Mouse (Mus musculus) liver, embryonic 14.5 days (tissue): ENCODE measurements around the gene Daam2. TPM values are rescaled to one million over a fixed set of nuclear protein-coding genes. Genes with fewer than 3 reads are reported as not detected.
A peak's percentile ranks its signal among the peaks of the same experiment; 100 is the strongest.

Experiments used
- ATAC-seq: fragments of 200-750 bp; cut with Nextera tagmentation; 2 replicates; pipeline ENCODE4 v1.8.0; 2017; ENCODE audit warnings: moderate number of reproducible peaks, mild to moderate bottlenecking, moderate library complexity; ENCODE audit not compliant: insufficient read depth
- DNase-seq, 3 experiments: peaks; one replicate each; pipeline ENCODE4 v3.0.0-alpha.2; 2012 to 2013; ENCODE audit warnings: low read depth in 3 of 3, low spot score in 3 of 3
- H3K27ac ChIP-seq: fragments of 300-500 bp; sonication (generic); 2 replicates; pipeline ENCODE4 v1.5.1; 2014; ENCODE audit warnings: moderate library complexity, mild to moderate bottlenecking, control low read depth, inconsistent platforms
- H3K27me3 ChIP-seq: fragments of 300-500 bp; sonication (generic); 2 replicates; pipeline ENCODE4 v1.6.1; 2014; ENCODE audit warnings: mild to moderate bottlenecking, low read length, moderate library complexity; ENCODE audit not compliant: control insufficient read depth, insufficient read depth
- H3K36me3 ChIP-seq: fragments of 300-500 bp; sonication (generic); replicated peaks from 2 replicates; pipeline ENCODE4 v1.6.1; 2014; ENCODE audit warnings: low read depth; ENCODE audit not compliant: control insufficient read depth, insufficient read depth
- H3K4me1 ChIP-seq, 2 experiments: fragments of 200-500 bp in 1 of 2; fragments of 300-500 bp in 1 of 2; sonication (generic) in 1 of 2; replicated peaks; 2 replicates each; pipeline ENCODE4 v1.6.1; 2012 to 2014; ENCODE audit warnings: antibody characterized with exemption in 1 of 2, inconsistent platforms in 1 of 2, low read length in 1 of 2; ENCODE audit not compliant: control insufficient read depth in 2 of 2, insufficient read depth in 2 of 2
- H3K4me2 ChIP-seq: fragments of 300-500 bp; sonication (generic); 2 replicates; pipeline ENCODE4 v1.6.1; 2014; ENCODE audit warnings: low read depth, mild to moderate bottlenecking, control low read depth, moderate library complexity
- H3K4me3 ChIP-seq, 2 experiments: fragments of 200-500 bp in 1 of 2; fragments of 300-500 bp in 1 of 2; sonication (generic) in 1 of 2; 2 replicates each; pipeline ENCODE4 v1.5.1; 2012 to 2014; ENCODE audit warnings: low read depth in 2 of 2, low read length in 2 of 2, mild to moderate bottlenecking in 2 of 2, control low read depth in 1 of 2, inconsistent platforms in 1 of 2, moderate library complexity in 1 of 2; ENCODE audit not compliant: insufficient read depth in 1 of 2
- H3K9ac ChIP-seq: fragments of 300-500 bp; sonication (generic); replicated peaks from 2 replicates; pipeline ENCODE4 v1.6.1; 2014; ENCODE audit warnings: mild to moderate bottlenecking, control low read depth, moderate library complexity
- H3K9me3 ChIP-seq: fragments of 300-500 bp; sonication (generic); 2 replicates; pipeline ENCODE4 v1.6.1; 2016; ENCODE audit warnings: low read length, mixed read lengths; ENCODE audit not compliant: control insufficient read depth
- CTCF ChIP-seq: IDR thresholded peaks from 2 replicates; pipeline ENCODE4 v1.5.1; 2016; ENCODE audit warnings: antibody characterized with exemption, low read depth, control low read depth
- EP300 ChIP-seq: IDR thresholded peaks from 2 replicates; pipeline ENCODE4 v1.6.1; 2016; ENCODE audit warnings: antibody characterized with exemption, low read depth
- WGBS: fragments of 180-500 bp; shearing (Covaris S2); extraction: QIAGEN DNeasy Blood & Tissue Kit; methylation state at CpG from one replicate; pipeline ENCODE4 v1.1.7; 2014; ENCODE audit not compliant: insufficient replicate concordance; 5-methylcytosine and 5-hydroxymethylcytosine counted together
- polyA plus RNA-seq, 2 experiments: library from polyadenylated mRNA; depleted of rRNA in 1 of 2; stranded (reverse) in 1 of 2; unstranded in 1 of 2; fragments of >200 nt; fragmentation: Nextera tagmentation in 1 of 2; extraction: Ambion mirVana in 1 of 2; gene quantifications; 2 replicates each; pipeline versions ENCODE4 v1.2.1 to v1.2.3; 2012 to 2014

Daam2 gene
- polyA plus RNA-seq, 2 experiments = 0.14 to 0.39 TPM

DNA sequence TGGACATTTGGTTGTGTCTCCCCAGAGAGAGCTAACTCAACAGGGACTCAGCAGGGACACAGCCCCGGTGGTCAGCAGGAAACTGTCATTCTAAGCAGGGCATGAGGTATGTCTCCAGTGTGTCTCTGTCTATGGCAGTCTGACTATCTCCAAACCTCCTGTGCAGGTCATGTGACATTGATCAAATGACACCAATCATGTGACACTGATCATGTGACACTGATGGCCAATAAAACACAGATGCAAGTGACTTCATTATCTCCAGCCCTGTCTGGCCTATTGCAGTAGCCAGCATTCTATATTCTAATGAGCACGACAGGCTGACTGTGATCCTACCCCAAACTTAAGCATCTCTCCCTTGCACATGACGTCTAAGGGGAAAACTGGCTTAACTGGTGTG, 147.9 kb downstream of the Daam2 start:
- DNase-seq (no peak), ATAC-seq (no peak)
- no peak overlapping the region for H3K4me2 ChIP-seq
- no peak for TF ChIP-seq EP300
- TF ChIP-seq CTCF = no peak
- no peak overlapping the region for H3K9ac ChIP-seq
- H3K36me3 ChIP-seq = no peaks in the 10 kb centered on the region
- no peak overlapping the region for H3K27ac ChIP-seq
- H3K4me1 ChIP-seq = peaks cover 0 to 2% of the 10 kb centered on the region in 2 experiments; a peak in 1 of 4 replicates
- WGBS = 55% methylated on average over 3 of the region's 3 CpGs
- H3K9me3 ChIP-seq = no peaks in the 10 kb centered on the region
- no peaks in the 10 kb centered on the region for H3K27me3 ChIP-seq
- no peak overlapping the region for H3K4me3 ChIP-seq

DNA sequence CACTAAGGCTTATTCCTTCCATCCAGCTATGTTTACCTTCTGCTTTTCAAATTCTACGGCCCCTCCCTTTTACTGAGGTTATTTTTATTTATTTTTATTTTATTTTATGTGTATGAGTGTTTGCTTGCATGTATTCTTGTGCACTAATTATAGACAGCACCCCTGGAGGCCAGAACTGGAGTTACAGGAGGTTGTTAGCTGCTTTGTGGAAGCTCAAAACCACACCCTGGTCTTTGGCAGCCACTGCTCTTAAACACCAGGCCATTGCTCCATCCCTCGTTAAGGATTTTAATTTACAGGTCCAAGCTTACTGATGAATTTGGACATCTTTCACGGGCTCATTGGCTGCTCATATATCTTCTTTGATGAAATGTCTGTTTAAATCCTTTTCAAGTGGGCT, 150.6 kb downstream of the Daam2 start:
- DNase-seq (no peak), ATAC-seq (no peak)
- Histone ChIP-seq H3K4me3 (no peak overlapping the region), H3K27me3 (no peaks in the 10 kb centered on the region), H3K9ac (no peak overlapping the region), H3K36me3 (no peaks in the 10 kb centered on the region), H3K4me1 (no peaks in the 10 kb centered on the region), H3K4me2 (no peak overlapping the region), H3K27ac (no peak overlapping the region), H3K9me3 (no peaks in the 10 kb centered on the region)
- 33% methylated on average over 3 of the region's 3 CpGs for WGBS
- peak; percentile 62 for TF ChIP-seq CTCF
- TF ChIP-seq EP300 = no peak

DNA sequence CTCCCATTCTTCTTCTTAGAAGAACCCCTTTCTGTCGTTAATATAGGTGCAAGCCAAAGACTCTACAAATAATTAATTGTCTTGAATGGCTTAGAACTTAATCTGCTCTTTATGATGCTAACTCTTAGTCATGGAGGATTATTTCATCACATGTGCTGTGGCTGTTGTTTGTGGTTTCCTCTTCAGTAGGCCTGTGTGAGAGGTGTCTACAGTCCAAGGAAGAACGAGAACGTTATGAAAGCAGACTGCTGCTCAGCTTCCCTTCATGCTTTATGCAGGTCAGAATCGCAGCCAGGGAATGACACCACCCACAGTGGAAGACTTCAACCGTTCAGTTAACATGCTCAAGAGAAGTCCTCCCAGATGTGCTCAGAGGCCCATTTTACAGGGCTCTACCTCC, 151.2 kb downstream of the Daam2 start:
- TF ChIP-seq EP300 (no peak), CTCF (no peak)
- Histone ChIP-seq H3K36me3 (no peaks in the 10 kb centered on the region), H3K4me2 (no peak overlapping the region), H3K9ac (no peak overlapping the region), H3K4me1 (no peaks in the 10 kb centered on the region), H3K9me3 (no peaks in the 10 kb centered on the region), H3K27ac (no peak overlapping the region), H3K4me3 (no peak overlapping the region), H3K27me3 (no peaks in the 10 kb centered on the region)
- no peak for DNase-seq
- ATAC-seq = no peak
- WGBS = 38% methylated on average over 5 of the region's 5 CpGs

Other genes with a start within 250 kb of the Daam2 start
- 16.2 and 17.4 TPM in 2 replicates for gene Mocs1, start 136.0 kb downstream of the Daam2 start, polyA plus RNA-seq (2012; rRNA removed)
- gene Mocs1, start 136.0 kb downstream of the Daam2 start, polyA plus RNA-seq (2014; fragmentation: Nextera tagmentation; extraction: Ambion mirVana) = 8.0 and 10.3 TPM in 2 replicates
- gene Kif6, start 50.8 kb upstream of the Daam2 start, polyA plus RNA-seq (2012; rRNA removed) = 0.06 and 0.11 TPM in 2 replicates
- 0.09 TPM in 1 of 2 replicates, not detected in the other for gene Kif6, start 50.8 kb upstream of the Daam2 start, polyA plus RNA-seq (2014; fragmentation: Nextera tagmentation; extraction: Ambion mirVana)